8 mouse cellular contexts compared by ENCODE assay signal in the genomic region with DNA sequence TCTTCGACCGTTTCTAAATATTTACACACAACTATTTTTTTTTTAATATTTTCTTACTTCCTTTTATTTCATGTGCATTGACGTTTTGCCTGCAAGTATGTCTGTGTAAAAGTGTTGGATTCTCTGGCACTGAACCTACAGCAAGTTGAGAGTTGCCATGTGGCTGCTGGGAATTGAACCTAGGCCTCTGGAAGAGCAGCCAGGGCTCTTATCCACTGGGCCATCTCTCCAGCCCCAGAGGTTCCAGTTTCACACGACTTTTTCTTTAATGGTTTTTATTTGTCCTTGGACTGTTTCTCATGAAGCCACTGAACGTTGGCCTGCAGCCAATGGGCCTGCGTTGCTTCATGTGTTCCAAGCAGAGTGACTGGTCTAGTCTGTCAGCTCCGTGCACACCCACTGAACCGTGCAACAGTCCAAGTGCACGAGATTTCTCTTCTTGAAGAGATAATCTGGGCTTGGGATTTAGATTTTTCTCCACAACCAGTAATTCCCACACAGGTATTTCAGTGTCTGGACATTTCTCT. TPM values are rescaled to one million over a fixed set of nuclear protein-coding genes. Genes with fewer than 3 reads are reported as not detected.
A peak's percentile ranks its signal among the peaks of the same experiment; 100 is the strongest.
DNase-seq lines count a peak whose midpoint lies in the region; ATAC-seq and TF ChIP-seq lines count a peak whose summit lies in the region.

No protein-coding gene starts in this region.

- H3K36me3 ChIP-seq in forebrain, embryonic 12.5 days (replicated peaks): peaks cover 90% of the 10 kb centered on the region
- H3K36me3 ChIP-seq in thymus, adult 2 months (ENCODE audit: control insufficient read depth, insufficient read depth, low read length): peaks cover 24% of the 10 kb centered on the region

- no peak overlapping the region for H3K4me2 ChIP-seq in forebrain, embryonic 12.5 days

- H3K9ac ChIP-seq in forebrain, embryonic 12.5 days: no peak overlapping the region

- WGBS in forebrain, embryonic 12.5 days: 84% methylated on average over 9 of the region's 9 CpGs
- 49% methylated on average over 9 of the region's 9 CpGs for WGBS in thymus, adult 2 months

- no peaks in the 10 kb centered on the region for H3K27me3 ChIP-seq in forebrain, embryonic 12.5 days
- no peaks in the 10 kb centered on the region for H3K27me3 ChIP-seq in thymus, adult 2 months (ENCODE audit: control insufficient read depth, insufficient read depth, low read length)

- no peak overlapping the region for H3K27ac ChIP-seq in forebrain, embryonic 12.5 days
- H3K27ac ChIP-seq in thymus, adult 2 months (ENCODE audit: control insufficient read depth, insufficient read depth, low read length): no peak overlapping the region

- DNase-seq in urinary bladder, adult 18-20 months (ENCODE audit: low spot score in 2 of 2): peak; percentile 57 to 74
- DNase-seq in urinary bladder, postnatal 10 days (ENCODE audit: low spot score): no peak
- DNase-seq in gastrocnemius, postnatal 14 days: peak; percentile 53
- peak; percentile 73 to 80 for DNase-seq in kidney, adult 8-10 months
- DNase-seq in lung, postnatal 4 days: peak; percentile 65 to 83
- DNase-seq in embryo, embryonic 9.5 days (ENCODE audit: extremely low spot score): no peak
- no peak for DNase-seq in thymus, adult 2 months

- no peak overlapping the region for H3K4me3 ChIP-seq in forebrain, embryonic 12.5 days (replicated peaks)
- H3K4me3 ChIP-seq in thymus, adult 2 months (ENCODE audit: control insufficient read depth, insufficient read depth, low read length): no peak overlapping the region

- ATAC-seq in forebrain, embryonic 12.5 days (ENCODE audit: low FRiP score): no peak

- H3K9me3 ChIP-seq in forebrain, embryonic 12.5 days: no peaks in the 10 kb centered on the region

- intact Hi-C loops in gastrocnemius, postnatal 14 days (cut with DNase I; ENCODE audit: low total_unique reads): no loop called here

- no peak for TF ChIP-seq POLR2A in thymus, adult 2 months (IDR thresholded peaks at IDR 0.05; ENCODE audit: control insufficient read depth, extremely low read depth, insufficient read depth, low read length, poor library complexity)

- H3K4me1 ChIP-seq in forebrain, embryonic 12.5 days: peaks cover 4% of the 10 kb centered on the region; the same call in 1 of the 2 replicates
- peaks cover 42% of the 10 kb centered on the region for H3K4me1 ChIP-seq in thymus, adult 2 months (replicated peaks; ENCODE audit: control insufficient read depth, insufficient read depth, low read length)

- TF ChIP-seq CTCF in thymus, adult 2 months (IDR thresholded peaks at IDR 0.05; ENCODE audit: borderline replicate concordance, control insufficient read depth, extremely low read depth, insufficient read depth, low read length, poor library complexity): no peak

RNA-seq across cellular contexts. Expression of gene Eid3, which starts 23.1 kb away (rescaled TPM):
- under 1 TPM; 0.41 to 0.86 TPM for total RNA-seq in gastrocnemius, postnatal 14 days (2021)
- 0.90 and 1.2 TPM in 2 replicates for polyA plus RNA-seq in forebrain, embryonic 12.5 days (2016; fragmentation: Nextera tagmentation; extraction: Ambion mirVana)
- 0.37 and 0.46 TPM in 2 replicates for polyA plus RNA-seq in thymus, adult 2 months (2012; rRNA removed)

RNA-seq across cellular contexts. Expression of gene Txnrd1, which starts 55.8 kb away (rescaled TPM):
- total RNA-seq in gastrocnemius, postnatal 14 days (2021): 10 to 100 TPM; 27.5 to 30.4 TPM
- 183 and 206 TPM in 2 replicates for polyA plus RNA-seq in forebrain, embryonic 12.5 days (2016; fragmentation: Nextera tagmentation; extraction: Ambion mirVana)
- 32.2 and 42.5 TPM in 2 replicates for polyA plus RNA-seq in thymus, adult 2 months (2012; rRNA removed)

Comparison
In these comparisons a context has a peak if more than half of its experiments do, and no peak if none do; other contexts are left out.
1. DNase-seq: peak in urinary bladder, adult 18-20 months (2 of 2), gastrocnemius, postnatal 14 days (single experiment), kidney, adult 8-10 months (2 of 2) and lung, postnatal 4 days (2 of 2); none in urinary bladder, postnatal 10 days (single experiment), embryo, embryonic 9.5 days (single experiment) and thymus, adult 2 months (single experiment).